Mouse (Mus musculus) thymus, adult 2 months (tissue): ENCODE results near the gene Smurf2.

Experiments
- CTCF ChIP-seq: fragments of 200-500 bp; IDR thresholded peaks from 2 replicates; pipeline ENCODE4 v1.5.1; 2012; ENCODE audit warnings: mild to moderate bottlenecking, control low read depth, low read length, moderate library complexity, borderline replicate concordance; ENCODE audit not compliant: control insufficient read depth, poor library complexity, insufficient read depth; ENCODE audit errors: extremely low read depth
- POLR2A ChIP-seq: fragments of 200-500 bp; IDR thresholded peaks from 2 replicates; pipeline ENCODE4 v1.6.1; 2012; ENCODE audit warnings: mild to moderate bottlenecking, low read length, control low read depth, moderate library complexity; ENCODE audit not compliant: control insufficient read depth, poor library complexity, insufficient read depth; ENCODE audit errors: extremely low read depth

GRCm38 (mm10) chr11:106842002-106842401 lies 78.5 kb downstream of the Smurf2 start:
- TF ChIP-seq CTCF (no peak), POLR2A (no peak)
